Mouse (Mus musculus) gastrocnemius, adult 8-10 months (tissue): ENCODE results near the gene Hfe. TPM values are rescaled to one million over a fixed set of nuclear protein-coding genes. Genes with fewer than 3 reads are reported as not detected.
"Not testable (repeated sequence)": the region's sequence is repeated elsewhere in the genome, so short reads cannot be mapped to it uniquely, and the experiment has no call there.

ENCODE experiments used
- DNase-seq, 2 experiments: peaks; one replicate each; pipeline ENCODE4 v3.0.0; 2022; ENCODE audit warnings: low spot score in 2 of 2
- total RNA-seq, 4 experiments: library from RNA; stranded (reverse); gene quantifications; 2 replicates each; pipeline ENCODE4 v1.2.4; 2022

Gene Hfe
- total RNA-seq = 10 to 100 TPM; 23.6 to 29.2 (median 27.1) TPM

GRCm38 (mm10) chr13:23710374-23711089, at the start of gene Hfe:
TSS of gene Hfe (minus strand) at chr13:23710854.
- peak; percentile 48 to 61 for DNase-seq

DNA sequence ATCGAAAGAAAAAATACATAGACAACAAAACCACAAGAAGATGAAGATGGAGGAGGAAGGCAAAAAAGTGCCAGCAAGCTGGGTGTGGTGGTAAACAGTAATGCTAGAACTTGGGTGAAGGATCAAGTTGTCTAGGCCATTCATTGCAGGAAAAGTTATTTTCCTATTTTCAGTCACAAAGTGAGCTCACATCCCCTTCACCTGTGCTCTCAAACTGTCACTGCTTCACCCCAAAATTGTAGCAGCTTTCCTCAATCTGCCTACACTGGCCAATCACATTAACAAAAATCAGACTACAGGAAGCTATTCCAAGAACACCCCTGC, 49.2 kb upstream of the Hfe start:
- DNase-seq = no peak

GRCm38 (mm10) chr13:23759251-23759771, 48.7 kb upstream of the Hfe start:
- no peak for DNase-seq

DNA sequence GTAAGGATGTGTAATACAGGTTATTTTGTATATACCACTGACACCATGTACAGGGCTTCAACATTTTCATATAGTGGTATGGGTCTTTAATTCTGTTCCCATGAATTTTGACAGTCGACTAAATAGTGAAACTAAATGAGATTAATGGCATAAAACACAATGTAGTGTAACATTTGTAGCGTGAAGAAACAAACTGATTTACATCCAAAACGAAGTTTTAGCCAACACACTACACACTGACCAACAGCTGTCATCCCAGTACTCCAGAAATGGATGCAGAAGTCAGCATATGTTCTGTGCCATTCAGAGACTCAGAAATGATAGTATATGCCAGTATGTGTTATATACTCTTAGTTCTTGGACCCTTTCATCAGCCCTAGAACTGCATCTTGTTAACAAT, 47.3 kb upstream of the Hfe start:
- DNase-seq = no peak

- DNase-seq = no peak
These were observed 46.6 kb upstream of the Hfe start for GRCm38 (mm10) chr13:23757211-23757773.

GRCm38 (mm10) chr13:23756790-23757189, 46.1 kb upstream of the Hfe start, which contains the start of gene Hist1h4b:
TSS of gene Hist1h4b (plus strand) at chr13:23757013.
- peak in 1 of 2 experiments; percentile 17 for DNase-seq

GRCm38 (mm10) chr13:23755000-23755399, 44.3 kb upstream of the Hfe start:
- DNase-seq = no peak

- DNase-seq = no peak
These were observed 42.8 kb upstream of the Hfe start for GRCm38 (mm10) chr13:23753314-23754078.

GRCm38 (mm10) chr13:23752742-23753172, 42.1 kb upstream of the Hfe start:
- DNase-seq = no peak

DNA sequence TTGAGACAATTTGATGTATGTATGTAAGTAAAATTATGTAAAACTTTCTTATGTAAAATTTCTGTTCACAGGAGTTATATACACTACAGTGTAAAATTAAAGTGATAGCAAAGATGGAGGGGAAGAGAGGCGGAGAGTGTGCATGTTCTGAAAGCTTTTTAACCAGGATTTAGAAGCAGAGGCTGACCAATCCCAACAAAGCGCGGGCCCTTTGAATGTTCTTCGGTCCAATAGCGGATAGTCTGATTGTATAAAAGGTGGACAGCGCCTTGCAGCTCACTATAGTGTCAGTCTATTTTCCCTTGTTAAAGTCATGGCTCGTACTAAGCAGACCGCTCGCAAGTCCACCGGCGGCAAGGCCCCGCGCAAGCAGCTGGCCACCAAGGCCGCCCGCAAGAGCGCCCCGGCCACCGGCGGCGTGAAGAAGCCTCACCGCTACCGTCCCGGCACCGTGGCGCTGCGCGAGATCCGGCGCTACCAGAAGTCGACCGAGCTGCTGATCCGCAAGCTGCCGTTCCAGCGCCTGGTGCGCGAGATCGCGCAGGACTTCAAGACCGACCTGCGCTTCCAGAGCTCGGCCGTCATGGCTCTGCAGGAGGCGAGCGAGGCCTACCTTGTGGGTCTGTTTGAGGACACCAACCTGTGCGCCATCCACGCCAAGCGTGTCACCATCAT, 41.5 kb upstream of the Hfe start, which contains the start of gene Hist1h3b:
Gene Hist1h3b, plus strand, starts transcription at position 201 of the 675 bp plus-strand sequence.
- DNase-seq = peak in 1 of 2 experiments; percentile 31

- no peak for DNase-seq
These were observed 40.9 kb upstream of the Hfe start for GRCm38 (mm10) chr13:23751478-23751956.

DNA sequence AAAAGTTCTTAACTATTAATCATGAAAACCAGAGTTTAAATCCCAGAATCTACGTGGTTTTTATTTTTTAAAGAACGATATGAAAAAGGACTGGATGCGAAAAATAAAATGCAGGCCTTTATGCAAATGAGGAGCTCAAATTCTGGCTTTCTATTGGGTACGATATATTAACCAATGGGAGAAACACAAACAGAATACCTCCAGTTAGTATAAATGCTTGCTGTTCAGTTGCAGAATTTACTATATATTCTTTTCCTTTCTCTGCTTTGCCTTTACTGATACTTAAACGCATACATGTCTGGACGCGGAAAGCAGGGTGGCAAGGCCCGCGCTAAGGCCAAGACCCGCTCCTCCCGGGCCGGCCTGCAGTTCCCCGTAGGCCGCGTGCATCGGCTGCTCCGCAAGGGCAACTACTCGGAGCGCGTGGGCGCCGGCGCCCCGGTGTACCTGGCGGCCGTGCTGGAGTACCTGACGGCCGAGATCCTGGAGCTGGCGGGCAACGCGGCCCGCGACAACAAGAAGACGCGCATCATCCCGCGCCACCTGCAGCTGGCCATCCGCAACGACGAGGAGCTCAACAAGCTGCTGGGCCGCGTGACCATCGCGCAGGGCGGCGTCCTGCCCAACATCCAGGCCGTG, 40.3 kb upstream of the Hfe start, which contains the start of gene Hist1h2ab:
Gene Hist1h2ab, plus strand, starts transcription at position 288 of the 639 bp plus-strand sequence.
- DNase-seq = not testable (repeated sequence)

DNA sequence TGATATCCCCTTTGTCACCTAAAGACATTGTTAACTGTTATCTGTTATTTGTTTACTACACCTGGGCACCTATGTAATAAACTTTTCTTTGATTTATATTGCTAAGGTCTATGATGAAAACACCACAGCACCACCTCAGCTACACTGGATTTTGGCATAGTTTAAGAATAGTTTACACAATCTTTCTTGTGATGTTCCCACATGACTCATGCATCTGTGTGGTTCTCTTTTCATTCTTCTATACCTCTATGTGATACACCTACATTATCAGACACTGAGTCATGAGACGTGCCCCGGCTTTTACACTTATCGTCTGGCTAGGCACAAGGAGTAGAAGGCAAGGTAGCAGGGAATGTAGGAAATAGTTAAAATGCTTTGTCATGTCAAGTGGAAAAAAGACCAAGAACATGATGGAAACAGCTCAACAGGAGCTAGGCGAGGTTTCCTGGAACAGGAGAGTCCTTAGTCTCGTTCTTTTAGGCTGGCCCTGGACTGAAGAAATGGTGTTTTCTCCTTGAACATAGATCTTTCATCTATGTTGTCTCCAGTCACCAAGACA, 39.0 kb upstream of the Hfe start:
- no peak for DNase-seq

GRCm38 (mm10) chr13:23747892-23748288, 37.2 kb upstream of the Hfe start:
- DNase-seq = no peak

DNA sequence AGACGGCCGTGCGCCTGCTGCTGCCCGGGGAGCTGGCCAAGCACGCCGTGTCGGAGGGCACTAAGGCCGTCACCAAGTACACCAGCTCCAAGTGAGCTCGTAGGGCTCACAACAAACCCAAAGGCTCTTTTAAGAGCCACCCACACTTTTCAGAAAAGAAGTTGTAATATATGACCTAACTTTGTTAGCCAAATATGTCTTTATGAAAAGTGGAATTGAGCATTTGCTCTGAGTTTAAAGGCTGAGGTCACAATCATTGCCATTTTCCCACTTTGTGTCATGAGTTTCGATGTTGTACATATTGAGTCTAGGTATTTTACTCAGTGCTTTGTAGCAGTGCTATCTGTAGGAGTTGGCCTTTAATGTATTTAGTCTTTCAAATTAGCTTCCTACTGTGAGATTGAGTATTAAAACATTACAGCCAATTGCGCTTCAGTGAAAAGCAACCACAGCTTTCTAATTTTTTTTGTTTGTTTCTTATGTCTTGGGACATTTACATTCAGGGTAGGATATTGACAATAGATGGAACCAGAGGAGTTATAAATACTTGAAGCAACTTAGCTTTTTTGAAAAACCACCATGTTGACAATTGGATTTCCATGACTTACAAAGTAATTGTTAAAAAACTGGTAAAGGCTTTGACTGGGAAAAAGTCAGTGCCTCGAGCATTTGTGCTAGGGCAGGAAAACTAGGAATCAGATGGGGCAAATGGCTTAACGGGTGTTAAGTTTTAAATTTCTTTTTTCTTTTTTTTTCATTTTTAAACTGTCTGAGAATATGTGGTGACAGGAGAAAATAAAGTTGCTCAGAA, 36.6 kb upstream of the Hfe start:
- no peak for DNase-seq

- peak; percentile 29 to 50 for DNase-seq
These were observed 35.8 kb upstream of the Hfe start, which contains the start of gene Hist1h2bb for GRCm38 (mm10) chr13:23746201-23747080. TSS of gene Hist1h2bb (plus strand) at chr13:23746734.

- peak; percentile 53 to 59 for DNase-seq
These were observed 34.9 kb upstream of the Hfe start, which contains the start of gene Hist1h3c for GRCm38 (mm10) chr13:23745381-23746161. TSS of gene Hist1h3c (minus strand) at chr13:23745602.
